Mouse (Mus musculus) limb, embryonic 14.5 days (tissue): Measurements from ENCODE around the gene Cmtm6. TPM values are rescaled to one million over a fixed set of nuclear protein-coding genes. Genes with fewer than 3 reads are reported as not detected.

Experiments
- ATAC-seq: fragments of 200-750 bp; cut with Nextera tagmentation; 2 replicates; pipeline ENCODE4 v1.8.0; 2017; ENCODE audit warnings: low read depth, moderate number of reproducible peaks, moderate TSS enrichment; ENCODE audit not compliant: low FRiP score
- DNase-seq: peaks from one replicate; pipeline ENCODE4 v3.0.0-alpha.2; 2015; ENCODE audit warnings: low spot score
- H3K27ac ChIP-seq: fragments of 300-500 bp; sonication (generic); replicated peaks from 2 replicates; pipeline ENCODE4 v1.5.1; 2014; ENCODE audit warnings: low read depth, mild to moderate bottlenecking, low read length, moderate library complexity, mixed read lengths
- H3K27me3 ChIP-seq: fragments of 300-500 bp; sonication (generic); 2 replicates; pipeline ENCODE4 v1.6.1; 2014; ENCODE audit warnings: low read length, mixed read lengths; ENCODE audit not compliant: control insufficient read depth, insufficient read depth
- H3K36me3 ChIP-seq: fragments of 300-500 bp; sonication (generic); 2 replicates; pipeline ENCODE4 v1.6.1; 2014; ENCODE audit warnings: mild to moderate bottlenecking, low read length, moderate library complexity, mixed read lengths; ENCODE audit not compliant: control insufficient read depth, insufficient read depth
- H3K4me1 ChIP-seq: fragments of 300-500 bp; sonication (generic); 2 replicates; pipeline ENCODE4 v1.6.1; 2014; ENCODE audit warnings: antibody characterized with exemption, low read length, mixed read lengths; ENCODE audit not compliant: control insufficient read depth, insufficient read depth
- H3K4me2 ChIP-seq: fragments of 300-500 bp; sonication (generic); replicated peaks from 2 replicates; pipeline ENCODE4 v1.6.1; 2014; ENCODE audit warnings: low read depth, mild to moderate bottlenecking, low read length, moderate library complexity; ENCODE audit not compliant: severe bottlenecking
- H3K4me3 ChIP-seq: fragments of 300-500 bp; sonication (generic); replicated peaks from 2 replicates; pipeline ENCODE4 v1.5.1; 2014; ENCODE audit warnings: low read length
- H3K9ac ChIP-seq: fragments of 300-500 bp; sonication (generic); 2 replicates; pipeline ENCODE4 v1.6.1; 2014; ENCODE audit warnings: mild to moderate bottlenecking, low read depth, low read length, moderate library complexity; ENCODE audit not compliant: severe bottlenecking
- H3K9me3 ChIP-seq: fragments of 300-500 bp; sonication (generic); 2 replicates; pipeline ENCODE4 v1.6.1; 2016; ENCODE audit warnings: low read length; ENCODE audit not compliant: control insufficient read depth
- POLR2A ChIP-seq: fragments of 200-500 bp; IDR thresholded peaks from 2 replicates; pipeline ENCODE4 v1.8.0; 2012; ENCODE audit warnings: inconsistent platforms, mild to moderate bottlenecking, moderate library complexity, borderline replicate concordance; ENCODE audit not compliant: insufficient read depth, insufficient read length; ENCODE audit errors: extremely low read depth
- WGBS: fragments of 180-500 bp; shearing (Covaris S2); extraction: QIAGEN DNeasy Blood & Tissue Kit; methylation state at CpG from one replicate; pipeline ENCODE4 v1.1.7; 2014; 5-methylcytosine and 5-hydroxymethylcytosine counted together
- polyA plus RNA-seq, 2 experiments: library from polyadenylated mRNA; depleted of rRNA in 1 of 2; stranded (reverse) in 1 of 2; unstranded in 1 of 2; fragments of >200 nt; fragmentation: Nextera tagmentation in 1 of 2; extraction: Ambion mirVana in 1 of 2; gene quantifications; 2 replicates each; pipeline versions ENCODE4 v1.2.1 to v1.2.3; 2012 to 2014

The Cmtm6 gene
- polyA plus RNA-seq, 2 experiments = 21.9 to 40.5 TPM

GRCm38 (mm10) chr9:114777178-114778046, 46.5 kb downstream of the Cmtm6 start:
- peaks cover 7% of the 10 kb centered on the region; the same call in 1 of the 2 replicates for H3K36me3 ChIP-seq
- WGBS = 76% methylated on average over 6 of the region's 6 CpGs
- H3K4me2 ChIP-seq = no peak overlapping the region
- TF ChIP-seq POLR2A = no peak
- no peaks in the 10 kb centered on the region; the same call in 1 of the 2 replicates for H3K9me3 ChIP-seq
- no peaks in the 10 kb centered on the region for H3K27me3 ChIP-seq
- no peak overlapping the region for H3K4me3 ChIP-seq
- no peak overlapping the region for H3K27ac ChIP-seq
- ATAC-seq (no peak), DNase-seq (no peak)
- H3K9ac ChIP-seq = no peak overlapping the region
- H3K4me1 ChIP-seq = peaks cover 14% of the 10 kb centered on the region; the same call in 1 of the 2 replicates

GRCm38 (mm10) chr9:114778047-114778390, 47.1 kb downstream of the Cmtm6 start:
- H3K27me3 ChIP-seq = no peaks in the 10 kb centered on the region
- H3K4me2 ChIP-seq = no peak overlapping the region
- WGBS = 79% methylated on average over 7 of the region's 7 CpGs
- ATAC-seq (no peak), DNase-seq (no peak)
- H3K27ac ChIP-seq = no peak overlapping the region
- no peak overlapping the region for H3K9ac ChIP-seq
- H3K4me3 ChIP-seq = no peak overlapping the region
- H3K36me3 ChIP-seq = peaks cover 4% of the 10 kb centered on the region; the same call in 1 of the 2 replicates
- peaks cover 14% of the 10 kb centered on the region; the same call in 1 of the 2 replicates for H3K4me1 ChIP-seq
- no peaks in the 10 kb centered on the region for H3K9me3 ChIP-seq
- TF ChIP-seq POLR2A = no peak

GRCm38 (mm10) chr9:114778877-114779276, 48.0 kb downstream of the Cmtm6 start:
- Histone ChIP-seq H3K4me1 (peaks cover 14% of the 10 kb centered on the region; the same call in 1 of the 2 replicates), H3K9ac (no peak overlapping the region), H3K36me3 (peaks cover 3% of the 10 kb centered on the region; the same call in 1 of the 2 replicates), H3K9me3 (no peaks in the 10 kb centered on the region), H3K4me3 (no peak overlapping the region), H3K27me3 (no peaks in the 10 kb centered on the region), H3K27ac (no peak overlapping the region), H3K4me2 (no peak overlapping the region)
- no peak for TF ChIP-seq POLR2A
- ATAC-seq = no peak
- 93% methylated on average over 7 of the region's 7 CpGs for WGBS
- DNase-seq = no peak

GRCm38 (mm10) chr9:114779984-114780745, 49.2 kb downstream of the Cmtm6 start:
- H3K4me3 ChIP-seq = peak overlapping the region; percentile 65
- peaks cover 12% of the 10 kb centered on the region; the same call in 1 of the 2 replicates for H3K4me1 ChIP-seq
- no peaks in the 10 kb centered on the region for H3K27me3 ChIP-seq
- H3K9ac ChIP-seq = peak overlapping the region; percentile 79
- peak overlapping the region; percentile 85 for H3K4me2 ChIP-seq
- TF ChIP-seq POLR2A = no peak
- WGBS = 24% methylated on average over 23 of the region's 23 CpGs
- ATAC-seq (no peak), DNase-seq (no peak)
- no peaks in the 10 kb centered on the region for H3K36me3 ChIP-seq
- H3K27ac ChIP-seq = peak overlapping the region; percentile 84; the same call in 1 of the 2 replicates
- no peaks in the 10 kb centered on the region for H3K9me3 ChIP-seq
